18 mouse cellular contexts compared by ENCODE assay signal in the genomic region with DNA sequence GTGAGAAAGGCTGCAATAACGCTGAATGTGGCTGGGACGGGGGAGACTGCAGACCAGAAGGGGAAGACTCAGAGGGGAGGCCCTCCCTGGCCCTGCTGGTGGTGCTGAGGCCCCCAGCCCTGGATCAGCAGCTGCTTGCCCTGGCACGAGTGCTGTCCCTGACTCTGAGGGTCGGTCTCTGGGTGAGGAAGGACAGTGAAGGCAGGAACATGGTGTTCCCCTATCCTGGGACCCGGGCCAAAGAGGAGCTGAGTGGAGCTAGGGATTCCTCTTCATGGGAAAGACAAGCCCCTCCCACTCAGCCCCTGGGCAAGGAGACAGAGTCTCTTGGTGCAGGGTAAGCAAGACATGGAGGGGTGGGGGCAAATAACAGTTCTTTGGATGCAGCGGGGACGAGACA. TPM values are rescaled to one million over a fixed set of nuclear protein-coding genes. Genes with fewer than 3 reads are reported as not detected.
DNase-seq lines count a peak whose midpoint lies in the region; ATAC-seq and TF ChIP-seq lines count a peak whose summit lies in the region.
"Had no signal": no experiment of that assay in that cellular context is flagged by ENCODE, and none has a peak within 500 bp of the region (broad histone marks: within the 10 kb centered on the region; RNA-seq: fewer than 3 reads in every experiment).

No protein-coding gene starts in this region.

- H3K9me3 ChIP-seq in hindbrain, embryonic 10.5 days: no peaks in the 10 kb centered on the region
- H3K9me3 ChIP-seq in hindbrain, embryonic 16.5 days (ENCODE audit: control insufficient read depth, low read length): no peaks in the 10 kb centered on the region
- H3K9me3 ChIP-seq in midbrain, embryonic 12.5 days: no peaks in the 10 kb centered on the region
- H3K9me3 ChIP-seq in midbrain, embryonic 13.5 days: no peaks in the 10 kb centered on the region
- H3K9me3 ChIP-seq: embryonic facial prominence, embryonic 13.5 days; heart, embryonic 13.5 days; limb, embryonic 12.5 days; liver, embryonic 13.5 days; lung, embryonic 15.5 days; megakaryocyte, embryonic 14.5 days had no signal

- DNase-seq in cerebellum, adult 11-12 months: peak; percentile 43
- DNase-seq in hindbrain, embryonic 10.5 days (ENCODE audit: low spot score): no peak
- no peak for DNase-seq in B cell, adult 2 months
- DNase-seq: heart, postnatal 4 days; kidney, adult 9 months; liver, embryonic 13.5 days; thymus, adult 2 months had no signal

- TF ChIP-seq POLR2A in testis, adult 2 months (IDR thresholded peaks at IDR 0.05; ENCODE audit: control insufficient read depth, low read depth, low read length): no peak

- WGBS in hindbrain, embryonic 10.5 days: 73% methylated on average over 7 of the region's 7 CpGs
- WGBS in hindbrain, embryonic 16.5 days: 60% methylated on average over 7 of the region's 7 CpGs
- 64% methylated on average over 7 of the region's 7 CpGs for WGBS in midbrain, embryonic 12.5 days
- 76% methylated on average over 7 of the region's 7 CpGs for WGBS in midbrain, embryonic 13.5 days

- no peak for TF ChIP-seq CTCF in testis, adult 2 months (IDR thresholded peaks at IDR 0.05; ENCODE audit: control insufficient read depth, insufficient read depth, insufficient replicate concordance, low read depth, low read length)

- peaks cover 59% of the 10 kb centered on the region for H3K4me1 ChIP-seq in hindbrain, embryonic 10.5 days (replicated peaks)
- peaks cover 15% of the 10 kb centered on the region for H3K4me1 ChIP-seq in hindbrain, embryonic 16.5 days (ENCODE audit: control insufficient read depth, insufficient read depth, low read depth, low read length)
- peaks cover 17% of the 10 kb centered on the region for H3K4me1 ChIP-seq in midbrain, embryonic 12.5 days
- peaks cover 21% of the 10 kb centered on the region for H3K4me1 ChIP-seq in midbrain, embryonic 13.5 days (replicated peaks)
- H3K4me1 ChIP-seq in testis, adult 2 months (ENCODE audit: control insufficient read depth, insufficient read depth, low read length): peaks cover 30% of the 10 kb centered on the region

- H3K27me3 ChIP-seq in hindbrain, embryonic 10.5 days (ENCODE audit: insufficient read depth, poor library complexity, severe bottlenecking): no peaks in the 10 kb centered on the region
- H3K27me3 ChIP-seq in hindbrain, embryonic 16.5 days (replicated peaks; ENCODE audit: control insufficient read depth, insufficient read depth, low read length): no peaks in the 10 kb centered on the region
- no peaks in the 10 kb centered on the region for H3K27me3 ChIP-seq in midbrain, embryonic 12.5 days
- no peaks in the 10 kb centered on the region for H3K27me3 ChIP-seq in midbrain, embryonic 13.5 days
- no peaks in the 10 kb centered on the region for H3K27me3 ChIP-seq in testis, adult 2 months (ENCODE audit: control insufficient read depth, insufficient read depth, low read length)
- H3K27me3 ChIP-seq: embryonic facial prominence, embryonic 13.5 days; heart, embryonic 13.5 days; limb, embryonic 12.5 days; lung, embryonic 15.5 days had no signal

- no peaks in the 10 kb centered on the region for H3K36me3 ChIP-seq in hindbrain, embryonic 10.5 days
- H3K36me3 ChIP-seq in hindbrain, embryonic 16.5 days (ENCODE audit: control insufficient read depth, insufficient read depth, low read length): no peaks in the 10 kb centered on the region
- H3K36me3 ChIP-seq in midbrain, embryonic 12.5 days: no peaks in the 10 kb centered on the region
- H3K36me3 ChIP-seq in midbrain, embryonic 13.5 days: no peaks in the 10 kb centered on the region
- H3K36me3 ChIP-seq in testis, adult 2 months (ENCODE audit: control insufficient read depth, insufficient read depth, low read length): no peaks in the 10 kb centered on the region
- H3K36me3 ChIP-seq: embryonic facial prominence, embryonic 13.5 days; limb, embryonic 12.5 days; liver, embryonic 13.5 days; lung, embryonic 15.5 days had no signal

- H3K4me3 ChIP-seq in hindbrain, embryonic 10.5 days: no peak overlapping the region
- H3K4me3 ChIP-seq in hindbrain, embryonic 16.5 days (ENCODE audit: low read length): no peak overlapping the region
- no peak overlapping the region for H3K4me3 ChIP-seq in midbrain, embryonic 12.5 days
- H3K4me3 ChIP-seq in midbrain, embryonic 13.5 days (replicated peaks): no peak overlapping the region
- H3K4me3 ChIP-seq in testis, adult 2 months (ENCODE audit: control insufficient read depth, low read depth, low read length): no peak overlapping the region
- H3K4me3 ChIP-seq: embryonic facial prominence, embryonic 13.5 days; heart, embryonic 13.5 days; limb, embryonic 12.5 days; liver, embryonic 13.5 days; lung, embryonic 15.5 days; megakaryocyte, embryonic 14.5 days had no signal

- no peak for ATAC-seq in cerebellum, adult (ENCODE audit: insufficient number of reproducible peaks, low FRiP score, low TSS enrichment)
- no peak for ATAC-seq in hindbrain, embryonic 16.5 days
- no peak for ATAC-seq in midbrain, embryonic 12.5 days (ENCODE audit: low FRiP score, low read depth)
- ATAC-seq in midbrain, embryonic 13.5 days: no peak
- ATAC-seq: inflammation-experienced regulatory T-cells, adult 6 months had no signal

- peak overlapping the region; percentile 69 for H3K27ac ChIP-seq in hindbrain, embryonic 10.5 days
- H3K27ac ChIP-seq in hindbrain, embryonic 16.5 days (ENCODE audit: low read depth, low read length): no peak overlapping the region
- 0 out of 2 replicates have a peak overlapping the region, but pooled peaks have one; percentile 6 for H3K27ac ChIP-seq in midbrain, embryonic 12.5 days (replicated peaks)
- no peak overlapping the region for H3K27ac ChIP-seq in midbrain, embryonic 13.5 days
- H3K27ac ChIP-seq in testis, adult 2 months (ENCODE audit: control insufficient read depth, insufficient read depth, low read depth, low read length): peak overlapping the region; percentile 63
- H3K27ac ChIP-seq: embryonic facial prominence, embryonic 13.5 days; heart, embryonic 13.5 days; limb, embryonic 12.5 days; liver, embryonic 13.5 days; lung, embryonic 15.5 days had no signal

- no peak overlapping the region for H3K4me2 ChIP-seq in hindbrain, embryonic 16.5 days (ENCODE audit: low read length)
- no peak overlapping the region for H3K4me2 ChIP-seq in midbrain, embryonic 12.5 days (replicated peaks)
- H3K4me2 ChIP-seq in midbrain, embryonic 13.5 days (replicated peaks): no peak overlapping the region
- H3K4me2 ChIP-seq: embryonic facial prominence, embryonic 13.5 days; heart, embryonic 13.5 days; limb, embryonic 12.5 days; liver, embryonic 13.5 days; lung, embryonic 15.5 days had no signal

- H3K9ac ChIP-seq in hindbrain, embryonic 16.5 days (ENCODE audit: low read depth, low read length): no peak overlapping the region
- no peak overlapping the region for H3K9ac ChIP-seq in midbrain, embryonic 12.5 days (replicated peaks)
- H3K9ac ChIP-seq in midbrain, embryonic 13.5 days (replicated peaks): no peak overlapping the region
- H3K9ac ChIP-seq: embryonic facial prominence, embryonic 13.5 days; heart, embryonic 13.5 days; limb, embryonic 12.5 days; liver, embryonic 13.5 days; lung, embryonic 15.5 days had no signal

RNA-seq across cellular contexts. Expression of a gene that starts 6.2 kb away (rescaled TPM):
- polyA plus RNA-seq in hindbrain, embryonic 10.5 days (2016; fragmentation: Nextera tagmentation; extraction: Ambion mirVana): 8.1 and 8.4 TPM in 2 replicates
- polyA plus RNA-seq in hindbrain, embryonic 16.5 days (2015; fragmentation: Nextera tagmentation; extraction: Ambion mirVana): 3.4 and 4.9 TPM in 2 replicates
- polyA plus RNA-seq in midbrain, embryonic 12.5 days (2016; fragmentation: Nextera tagmentation; extraction: Ambion mirVana): 2.9 and 3.3 TPM in 2 replicates
- polyA plus RNA-seq in midbrain, embryonic 13.5 days (2015; fragmentation: Nextera tagmentation; extraction: Ambion mirVana): 2.8 and 3.4 TPM in 2 replicates
- polyA plus RNA-seq in testis, adult 2 months (2012; rRNA removed): 1.7 and 1.9 TPM in 2 replicates

RNA-seq across cellular contexts. Expression of a gene that starts 7.7 kb away (rescaled TPM):
- polyA plus RNA-seq in hindbrain, embryonic 10.5 days (2016; fragmentation: Nextera tagmentation; extraction: Ambion mirVana): 17.7 and 17.8 TPM in 2 replicates
- polyA plus RNA-seq in hindbrain, embryonic 16.5 days (2015; fragmentation: Nextera tagmentation; extraction: Ambion mirVana): 7.3 and 8.3 TPM in 2 replicates
- polyA plus RNA-seq in midbrain, embryonic 12.5 days (2016; fragmentation: Nextera tagmentation; extraction: Ambion mirVana): 20.8 and 22.5 TPM in 2 replicates
- 13.3 and 15.3 TPM in 2 replicates for polyA plus RNA-seq in midbrain, embryonic 13.5 days (2015; fragmentation: Nextera tagmentation; extraction: Ambion mirVana)
- 9.6 and 11.2 TPM in 2 replicates for polyA plus RNA-seq in testis, adult 2 months (2012; rRNA removed)

RNA-seq across cellular contexts. Expression of a gene that starts 14.3 kb away (rescaled TPM):
- polyA plus RNA-seq in hindbrain, embryonic 10.5 days (2016; fragmentation: Nextera tagmentation; extraction: Ambion mirVana): 2.0 and 2.7 TPM in 2 replicates
- 1.3 and 1.6 TPM in 2 replicates for polyA plus RNA-seq in hindbrain, embryonic 16.5 days (2015; fragmentation: Nextera tagmentation; extraction: Ambion mirVana)
- 2.2 and 2.3 TPM in 2 replicates for polyA plus RNA-seq in midbrain, embryonic 12.5 days (2016; fragmentation: Nextera tagmentation; extraction: Ambion mirVana)
- polyA plus RNA-seq in midbrain, embryonic 13.5 days (2015; fragmentation: Nextera tagmentation; extraction: Ambion mirVana): 1.5 and 2.2 TPM in 2 replicates
- 0.43 and 0.66 TPM in 2 replicates for polyA plus RNA-seq in testis, adult 2 months (2012; rRNA removed)

RNA-seq across cellular contexts. Expression of a gene that starts 19.3 kb away (rescaled TPM):
- polyA plus RNA-seq in hindbrain, embryonic 10.5 days (2016; fragmentation: Nextera tagmentation; extraction: Ambion mirVana): 9.1 and 12.5 TPM in 2 replicates
- polyA plus RNA-seq in hindbrain, embryonic 16.5 days (2015; fragmentation: Nextera tagmentation; extraction: Ambion mirVana): 6.1 and 6.4 TPM in 2 replicates
- polyA plus RNA-seq in midbrain, embryonic 12.5 days (2016; fragmentation: Nextera tagmentation; extraction: Ambion mirVana): 11.7 and 13.6 TPM in 2 replicates
- 8.9 and 9.1 TPM in 2 replicates for polyA plus RNA-seq in midbrain, embryonic 13.5 days (2015; fragmentation: Nextera tagmentation; extraction: Ambion mirVana)
- polyA plus RNA-seq in testis, adult 2 months (2012; rRNA removed): 7.2 and 12.3 TPM in 2 replicates

RNA-seq across cellular contexts. Expression of a gene that starts 20.1 kb away (rescaled TPM):
- polyA plus RNA-seq in hindbrain, embryonic 10.5 days (2016; fragmentation: Nextera tagmentation; extraction: Ambion mirVana): 202 and 223 TPM in 2 replicates
- 281 and 296 TPM in 2 replicates for polyA plus RNA-seq in hindbrain, embryonic 16.5 days (2015; fragmentation: Nextera tagmentation; extraction: Ambion mirVana)
- 240 and 243 TPM in 2 replicates for polyA plus RNA-seq in midbrain, embryonic 12.5 days (2016; fragmentation: Nextera tagmentation; extraction: Ambion mirVana)
- polyA plus RNA-seq in midbrain, embryonic 13.5 days (2015; fragmentation: Nextera tagmentation; extraction: Ambion mirVana): 324 and 337 TPM in 2 replicates
- 56.6 and 63.4 TPM in 2 replicates for polyA plus RNA-seq in testis, adult 2 months (2012; rRNA removed)

Comparison
In these comparisons a context has a peak if more than half of its experiments do, and no peak if none do; other contexts are left out.
1. H3K27ac ChIP-seq: peak in hindbrain, embryonic 10.5 days (single experiment), midbrain, embryonic 12.5 days (single experiment) and testis, adult 2 months (single experiment); none in hindbrain, embryonic 16.5 days (single experiment) and midbrain, embryonic 13.5 days (single experiment).